Mouse (Mus musculus): ENCODE results near the gene Zc3hav1l.

Zc3hav1l gene

GRCm38 (mm10) chr6:38264466-38264865 is 34.6 kb downstream of the Zc3hav1l start:
- DNase-seq (ENCODE audit: low read depth, low spot score) = no peak

DNA sequence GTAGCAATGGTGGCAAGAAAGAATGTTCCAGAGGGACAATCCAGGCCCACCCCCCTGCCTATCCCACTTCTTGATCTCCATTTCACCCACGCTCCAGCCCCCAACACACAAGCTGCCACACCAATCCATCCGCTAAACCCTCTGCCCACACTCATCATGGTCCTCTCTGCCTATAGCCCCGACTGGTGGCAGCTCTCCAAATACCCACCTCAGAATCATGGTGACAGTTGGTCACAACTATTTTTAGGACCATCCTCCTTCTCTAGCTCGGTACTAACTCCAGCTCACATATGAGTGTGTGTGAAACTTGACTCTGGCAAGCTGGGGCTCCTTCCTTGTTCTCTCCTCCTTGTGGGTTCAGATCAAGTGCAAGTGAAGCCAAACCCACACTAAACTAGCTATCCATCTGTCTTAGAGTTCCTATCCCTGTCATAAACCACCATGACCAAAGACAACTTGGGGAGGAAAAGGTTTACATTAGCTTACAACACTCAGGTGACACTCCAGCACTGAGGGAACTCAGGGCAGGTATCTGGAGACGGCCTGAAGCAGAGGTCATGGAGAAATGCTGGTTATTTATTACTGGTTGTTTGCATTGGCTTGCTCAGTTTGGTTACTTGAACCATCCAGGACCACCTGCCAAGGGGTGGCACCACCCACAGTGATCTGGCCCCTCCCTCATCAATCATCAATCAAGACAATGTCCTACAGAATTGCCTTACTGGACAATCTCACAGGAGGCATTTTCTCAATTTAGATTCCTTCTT is 35.5 kb downstream of the Zc3hav1l start:
- no peak for DNase-seq (ENCODE audit: low read depth, low spot score)

DNA sequence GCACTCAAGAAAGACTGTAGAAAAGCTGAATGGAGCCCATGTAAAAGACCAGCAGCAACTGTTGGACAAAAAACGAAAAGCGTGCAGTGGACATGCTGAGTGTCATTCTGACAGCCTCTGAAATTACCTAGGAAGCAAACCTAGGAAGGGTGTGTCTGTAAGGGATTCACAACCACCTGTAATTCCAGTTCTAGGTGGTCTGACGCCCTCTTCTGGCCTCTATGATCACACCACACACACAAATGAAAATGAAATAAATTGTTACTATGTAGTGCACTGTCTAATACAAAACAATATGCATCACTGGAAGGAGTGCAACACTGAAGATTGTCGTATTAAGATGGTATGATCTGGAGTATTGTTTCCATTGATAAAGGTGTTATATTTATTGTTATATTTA is 37.2 kb downstream of the Zc3hav1l start:
- DNase-seq (ENCODE audit: low read depth, low spot score) = no peak

GRCm38 (mm10) chr6:38257506-38257905 is 41.6 kb downstream of the Zc3hav1l start:
- no peak for DNase-seq (ENCODE audit: low read depth, low spot score)

GRCm38 (mm10) chr6:38256793-38257192 is 42.3 kb downstream of the Zc3hav1l start:
- no peak for DNase-seq (ENCODE audit: low read depth, low spot score)

DNA sequence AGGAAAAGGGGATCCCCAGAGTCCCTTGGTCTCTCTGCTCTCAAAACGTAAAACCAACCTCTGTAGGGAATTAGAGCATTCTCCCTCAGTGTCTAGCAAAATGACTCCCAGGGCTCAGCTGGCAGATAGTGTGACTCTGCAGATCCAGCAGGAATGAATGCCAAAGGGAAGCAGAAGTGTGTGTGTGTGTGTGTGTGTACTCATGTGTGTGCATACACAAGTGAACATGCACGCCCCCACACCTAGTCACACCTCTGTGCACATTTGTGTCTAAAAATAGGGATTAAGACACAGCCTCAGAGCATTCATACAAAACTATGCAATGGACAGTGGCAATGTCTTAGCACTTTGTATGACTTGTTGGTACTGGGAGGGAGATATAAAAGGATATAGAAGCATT is 43.3 kb downstream of the Zc3hav1l start:
- DNase-seq (ENCODE audit: low read depth, low spot score) = no peak

GRCm38 (mm10) chr6:38253736-38254641 is 45.1 kb downstream of the Zc3hav1l start, which contains the start of gene D630045J12Rik:
D630045J12Rik (minus strand) TSS chr6:38254009.
- DNase-seq (ENCODE audit: low read depth, low spot score) = peak; percentile 65

GRCm38 (mm10) chr6:38252766-38253735 is 46.0 kb downstream of the Zc3hav1l start:
- DNase-seq (ENCODE audit: low read depth, low spot score) = peak; percentile 39

DNA sequence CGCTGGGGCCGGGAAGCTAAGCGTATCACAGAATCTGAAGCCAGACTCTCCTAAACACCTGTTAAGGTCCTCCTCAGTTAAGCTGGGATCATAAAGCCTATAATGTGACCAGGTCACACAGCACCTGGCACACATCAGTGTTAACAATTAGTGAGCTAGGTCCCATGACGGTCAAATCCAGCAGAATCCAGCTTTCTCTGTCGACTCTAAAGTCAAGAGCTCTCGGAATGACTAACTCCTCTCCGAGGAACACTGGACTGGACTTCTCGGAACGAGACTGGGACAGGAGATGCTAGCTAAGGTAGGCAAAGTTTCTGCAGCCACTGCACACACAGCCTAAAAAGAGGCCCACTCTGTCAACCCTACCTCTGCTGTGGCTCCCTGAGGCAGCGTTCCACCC is 46.9 kb downstream of the Zc3hav1l start:
- no peak for DNase-seq (ENCODE audit: low read depth, low spot score)

DNA sequence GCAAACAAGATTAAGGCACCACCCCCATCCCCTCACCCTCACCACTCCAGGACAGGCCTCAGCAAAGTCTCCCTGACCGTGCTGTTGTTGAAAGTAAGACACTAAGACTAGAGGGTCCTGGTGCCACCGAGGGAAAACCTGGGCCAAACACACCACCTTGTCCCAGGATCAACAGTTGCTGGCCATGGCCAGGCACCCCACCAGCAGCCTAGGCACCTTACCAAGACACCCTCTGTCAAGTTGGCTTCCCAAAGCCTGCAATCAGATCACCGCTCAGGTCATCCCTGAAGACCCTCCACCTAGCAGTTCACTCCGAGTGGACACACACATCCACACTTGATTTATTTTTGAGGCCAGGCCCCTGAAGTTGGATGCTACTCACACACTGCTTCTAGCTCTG is 47.6 kb downstream of the Zc3hav1l start:
- DNase-seq (ENCODE audit: low read depth, low spot score) = no peak

GRCm38 (mm10) chr6:38247362-38247761 is 51.7 kb downstream of the Zc3hav1l start:
- no peak for DNase-seq (ENCODE audit: low read depth, low spot score)

GRCm38 (mm10) chr6:38244806-38245205 is 54.3 kb downstream of the Zc3hav1l start:
- DNase-seq (ENCODE audit: low read depth, low spot score) = no peak

GRCm38 (mm10) chr6:38244167-38244566 is 54.9 kb downstream of the Zc3hav1l start:
- DNase-seq (ENCODE audit: low read depth, low spot score) = no peak

GRCm38 (mm10) chr6:38242833-38243232 is 56.2 kb downstream of the Zc3hav1l start:
- DNase-seq (ENCODE audit: low read depth, low spot score) = no peak

GRCm38 (mm10) chr6:38242295-38242830 is 56.7 kb downstream of the Zc3hav1l start:
- DNase-seq (ENCODE audit: low read depth, low spot score) = no peak

GRCm38 (mm10) chr6:38241508-38241907 is 57.6 kb downstream of the Zc3hav1l start:
- DNase-seq (ENCODE audit: low read depth, low spot score) = no peak

DNA sequence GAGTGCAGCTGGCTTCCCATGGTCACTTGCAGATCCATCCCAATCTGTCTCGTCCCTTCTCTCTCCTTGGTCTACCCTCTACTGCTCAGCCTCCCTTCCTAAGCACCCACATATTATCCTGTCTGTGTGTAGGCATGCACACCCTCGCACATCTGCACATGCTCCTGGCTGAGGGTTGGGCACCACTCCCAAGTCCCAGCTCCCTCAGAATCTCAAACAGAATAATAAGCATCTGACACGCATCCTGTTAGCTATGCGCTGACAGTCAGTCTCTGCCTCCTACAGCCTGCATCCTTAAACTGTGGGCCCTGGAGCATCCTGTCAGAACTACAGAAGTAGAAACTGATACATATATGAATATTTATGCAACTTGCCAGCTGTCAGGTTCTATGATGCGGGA is 58.4 kb downstream of the Zc3hav1l start:
- no peak for DNase-seq (ENCODE audit: low read depth, low spot score)

DNA sequence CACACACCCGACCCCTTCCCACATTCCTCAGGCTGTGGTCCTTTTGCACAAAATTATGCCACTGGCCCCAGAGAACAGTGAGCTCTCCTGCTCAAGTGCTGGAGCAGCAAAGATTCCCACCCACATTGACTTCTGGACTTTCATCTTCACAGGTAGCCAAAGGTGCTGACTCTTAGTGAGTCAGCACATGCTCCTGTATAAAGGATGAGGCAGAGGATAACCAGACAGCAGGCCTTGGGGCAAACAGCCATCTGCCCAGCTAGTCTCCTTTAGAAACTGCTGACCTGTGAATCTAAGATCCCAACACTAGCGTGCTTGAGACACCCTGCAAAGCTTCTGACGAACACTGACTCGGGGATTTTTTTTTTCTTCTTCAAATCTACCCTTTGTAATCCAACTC is 60.7 kb downstream of the Zc3hav1l start:
- no peak for DNase-seq (ENCODE audit: low read depth, low spot score)
